Mouse (Mus musculus) limb, embryonic 14.5 days (tissue): Measurements from ENCODE around the gene Kif26b. TPM values are rescaled to one million over a fixed set of nuclear protein-coding genes. Genes with fewer than 3 reads are reported as not detected.

Source experiments
- ATAC-seq: fragments of 200-750 bp; cut with Nextera tagmentation; 2 replicates; pipeline ENCODE4 v1.8.0; 2017; ENCODE audit warnings: low read depth, moderate number of reproducible peaks, moderate TSS enrichment; ENCODE audit not compliant: low FRiP score
- DNase-seq: peaks from one replicate; pipeline ENCODE4 v3.0.0-alpha.2; 2015; ENCODE audit warnings: low spot score
- H3K27ac ChIP-seq: fragments of 300-500 bp; sonication (generic); replicated peaks from 2 replicates; pipeline ENCODE4 v1.5.1; 2014; ENCODE audit warnings: low read depth, mild to moderate bottlenecking, low read length, moderate library complexity, mixed read lengths
- H3K27me3 ChIP-seq: fragments of 300-500 bp; sonication (generic); 2 replicates; pipeline ENCODE4 v1.6.1; 2014; ENCODE audit warnings: low read length, mixed read lengths; ENCODE audit not compliant: control insufficient read depth, insufficient read depth
- H3K36me3 ChIP-seq: fragments of 300-500 bp; sonication (generic); 2 replicates; pipeline ENCODE4 v1.6.1; 2014; ENCODE audit warnings: mild to moderate bottlenecking, low read length, moderate library complexity, mixed read lengths; ENCODE audit not compliant: control insufficient read depth, insufficient read depth
- H3K4me1 ChIP-seq: fragments of 300-500 bp; sonication (generic); 2 replicates; pipeline ENCODE4 v1.6.1; 2014; ENCODE audit warnings: antibody characterized with exemption, low read length, mixed read lengths; ENCODE audit not compliant: control insufficient read depth, insufficient read depth
- H3K4me2 ChIP-seq: fragments of 300-500 bp; sonication (generic); replicated peaks from 2 replicates; pipeline ENCODE4 v1.6.1; 2014; ENCODE audit warnings: low read depth, mild to moderate bottlenecking, low read length, moderate library complexity; ENCODE audit not compliant: severe bottlenecking
- H3K4me3 ChIP-seq: fragments of 300-500 bp; sonication (generic); replicated peaks from 2 replicates; pipeline ENCODE4 v1.5.1; 2014; ENCODE audit warnings: low read length
- H3K9ac ChIP-seq: fragments of 300-500 bp; sonication (generic); 2 replicates; pipeline ENCODE4 v1.6.1; 2014; ENCODE audit warnings: mild to moderate bottlenecking, low read depth, low read length, moderate library complexity; ENCODE audit not compliant: severe bottlenecking
- H3K9me3 ChIP-seq: fragments of 300-500 bp; sonication (generic); 2 replicates; pipeline ENCODE4 v1.6.1; 2016; ENCODE audit warnings: low read length; ENCODE audit not compliant: control insufficient read depth
- POLR2A ChIP-seq: fragments of 200-500 bp; IDR thresholded peaks from 2 replicates; pipeline ENCODE4 v1.8.0; 2012; ENCODE audit warnings: inconsistent platforms, mild to moderate bottlenecking, moderate library complexity, borderline replicate concordance; ENCODE audit not compliant: insufficient read depth, insufficient read length; ENCODE audit errors: extremely low read depth
- WGBS: fragments of 180-500 bp; shearing (Covaris S2); extraction: QIAGEN DNeasy Blood & Tissue Kit; methylation state at CpG from one replicate; pipeline ENCODE4 v1.1.7; 2014; 5-methylcytosine and 5-hydroxymethylcytosine counted together
- polyA plus RNA-seq, 2 experiments: library from polyadenylated mRNA; depleted of rRNA in 1 of 2; stranded (reverse) in 1 of 2; unstranded in 1 of 2; fragments of >200 nt; fragmentation: Nextera tagmentation in 1 of 2; extraction: Ambion mirVana in 1 of 2; gene quantifications; 2 replicates each; pipeline versions ENCODE4 v1.2.1 to v1.2.3; 2012 to 2014

The Kif26b gene
- polyA plus RNA-seq, 2 experiments: 8.7 to 8.8 TPM

- no peak overlapping the region for H3K4me2 ChIP-seq
- no peak overlapping the region for H3K9ac ChIP-seq
- no peaks in the 10 kb centered on the region for H3K9me3 ChIP-seq
- peaks cover 26% of the 10 kb centered on the region for H3K4me1 ChIP-seq
- H3K27me3 ChIP-seq: no peaks in the 10 kb centered on the region
- H3K4me3 ChIP-seq: no peak overlapping the region
- H3K36me3 ChIP-seq: no peaks in the 10 kb centered on the region
- no peak for TF ChIP-seq POLR2A
- DNase-seq (no peak), ATAC-seq (no peak)
- WGBS: 25% methylated on average over 5 of the region's 5 CpGs
- H3K27ac ChIP-seq: no peak overlapping the region
Measured at GRCm38 (mm10) chr1:178550477-178551047, 21.6 kb downstream of the Kif26b start.

GRCm38 (mm10) chr1:178552278-178552897, 23.5 kb downstream of the Kif26b start:
- H3K4me2 ChIP-seq: no peak overlapping the region

GRCm38 (mm10) chr1:178552898-178553284, 24.0 kb downstream of the Kif26b start:
- Histone ChIP-seq H3K9me3 (no peaks in the 10 kb centered on the region), H3K27me3 (no peaks in the 10 kb centered on the region), H3K4me1 (peaks cover 26% of the 10 kb centered on the region), H3K4me2 (0 out of 2 replicates have a peak overlapping the region, but pooled peaks have one; percentile 15), H3K9ac (no peak overlapping the region), H3K4me3 (no peak overlapping the region), H3K27ac (no peak overlapping the region), H3K36me3 (no peaks in the 10 kb centered on the region)
- WGBS: 49% methylated on average over 10 of the region's 10 CpGs
- TF ChIP-seq POLR2A: no peak
- 0 out of 2 replicates have a peak, but pooled peaks have one; percentile 30 for ATAC-seq
- no peak for DNase-seq

More at GRCm38 (mm10) chr1:178552278-178552897, 23.5 kb downstream of the Kif26b start:
- peaks cover 26% of the 10 kb centered on the region for H3K4me1 ChIP-seq
- H3K9me3 ChIP-seq: no peaks in the 10 kb centered on the region
- no peak overlapping the region for H3K4me3 ChIP-seq
- no peak overlapping the region for H3K9ac ChIP-seq
- no peak for DNase-seq
- H3K36me3 ChIP-seq: no peaks in the 10 kb centered on the region
- ATAC-seq: no peak
- no peaks in the 10 kb centered on the region for H3K27me3 ChIP-seq
- no peak overlapping the region for H3K27ac ChIP-seq
- WGBS: 69% methylated on average over 6 of the region's 6 CpGs
- TF ChIP-seq POLR2A: no peak

GRCm38 (mm10) chr1:178556226-178556625, 27.3 kb downstream of the Kif26b start:
- Histone ChIP-seq H3K36me3 (no peaks in the 10 kb centered on the region), H3K9ac (no peak overlapping the region), H3K4me3 (no peak overlapping the region), H3K4me1 (peaks cover 20% of the 10 kb centered on the region), H3K27ac (no peak overlapping the region), H3K9me3 (peaks cover 5% of the 10 kb centered on the region; the same call in 1 of the 2 replicates), H3K27me3 (no peaks in the 10 kb centered on the region), H3K4me2 (no peak overlapping the region)
- 94% methylated on average over 8 of the region's 8 CpGs for WGBS
- DNase-seq (no peak), ATAC-seq (no peak)
- TF ChIP-seq POLR2A: no peak

- H3K9me3 ChIP-seq: peaks cover 5% of the 10 kb centered on the region; the same call in 1 of the 2 replicates
- no peak for DNase-seq
- no peak overlapping the region for H3K9ac ChIP-seq
- H3K4me1 ChIP-seq: peaks cover 13% of the 10 kb centered on the region; the same call in 1 of the 2 replicates
- no peak for ATAC-seq
- no peaks in the 10 kb centered on the region for H3K27me3 ChIP-seq
- H3K4me2 ChIP-seq: no peak overlapping the region
- WGBS: 100% methylated on average over 1 of the region's 1 CpGs
- no peak for TF ChIP-seq POLR2A
- no peak overlapping the region for H3K27ac ChIP-seq
- H3K4me3 ChIP-seq: no peak overlapping the region
- H3K36me3 ChIP-seq: no peaks in the 10 kb centered on the region
Measured at GRCm38 (mm10) chr1:178560043-178560442, 31.1 kb downstream of the Kif26b start.
